Mouse (Mus musculus) limb, embryonic 15.5 days (tissue): Measurements from ENCODE around the gene Gm49661. TPM values are rescaled to one million over a fixed set of nuclear protein-coding genes. Genes with fewer than 3 reads are reported as not detected.

Experiments used
- ATAC-seq: fragments of 200-750 bp; cut with Nextera tagmentation; 2 replicates; pipeline ENCODE4 v1.8.0; 2017; ENCODE audit warnings: low read depth, moderate TSS enrichment; ENCODE audit not compliant: insufficient number of reproducible peaks, low FRiP score, low TSS enrichment
- H3K27ac ChIP-seq: fragments of 300-500 bp; sonication (generic); 2 replicates; pipeline ENCODE4 v1.5.1; 2015; ENCODE audit warnings: moderate library complexity, mild to moderate bottlenecking, inconsistent platforms
- H3K27me3 ChIP-seq: fragments of 300-500 bp; sonication (generic); 2 replicates; pipeline ENCODE4 v1.6.1; 2015; ENCODE audit warnings: inconsistent platforms
- H3K36me3 ChIP-seq: fragments of 300-500 bp; sonication (generic); 2 replicates; pipeline ENCODE4 v1.6.1; 2015; ENCODE audit warnings: inconsistent platforms
- H3K4me1 ChIP-seq: fragments of 300-500 bp; sonication (generic); 2 replicates; pipeline ENCODE4 v1.6.1; 2015; ENCODE audit warnings: inconsistent platforms
- H3K4me2 ChIP-seq: fragments of 300-500 bp; sonication (generic); 2 replicates; pipeline ENCODE4 v1.6.1; 2015; ENCODE audit warnings: mild to moderate bottlenecking, inconsistent platforms
- H3K4me3 ChIP-seq: fragments of 300-500 bp; sonication (generic); 2 replicates; pipeline ENCODE4 v1.5.1; 2015; ENCODE audit warnings: mild to moderate bottlenecking, inconsistent platforms
- H3K9ac ChIP-seq: fragments of 300-500 bp; sonication (generic); 2 replicates; pipeline ENCODE4 v1.6.1; 2015; ENCODE audit warnings: inconsistent platforms
- H3K9me3 ChIP-seq: fragments of 300-500 bp; sonication (generic); 2 replicates; pipeline ENCODE4 v1.6.1; 2016; ENCODE audit warnings: inconsistent platforms
- WGBS: fragments of 180-500 bp; shearing (Covaris S2); methylation state at CpG from one replicate; pipeline ENCODE4 v1.1.7; 2015; 5-methylcytosine and 5-hydroxymethylcytosine counted together
- polyA plus RNA-seq: library from polyadenylated mRNA; unstranded; fragments of >200 nt; fragmentation: Nextera tagmentation; extraction: Ambion mirVana; gene quantifications from 2 replicates; pipeline ENCODE4 v1.2.1, GENCODE M21; 2015

Gm49661 gene
- polyA plus RNA-seq, 1 experiment from 2014 or later, result not detected

DNA sequence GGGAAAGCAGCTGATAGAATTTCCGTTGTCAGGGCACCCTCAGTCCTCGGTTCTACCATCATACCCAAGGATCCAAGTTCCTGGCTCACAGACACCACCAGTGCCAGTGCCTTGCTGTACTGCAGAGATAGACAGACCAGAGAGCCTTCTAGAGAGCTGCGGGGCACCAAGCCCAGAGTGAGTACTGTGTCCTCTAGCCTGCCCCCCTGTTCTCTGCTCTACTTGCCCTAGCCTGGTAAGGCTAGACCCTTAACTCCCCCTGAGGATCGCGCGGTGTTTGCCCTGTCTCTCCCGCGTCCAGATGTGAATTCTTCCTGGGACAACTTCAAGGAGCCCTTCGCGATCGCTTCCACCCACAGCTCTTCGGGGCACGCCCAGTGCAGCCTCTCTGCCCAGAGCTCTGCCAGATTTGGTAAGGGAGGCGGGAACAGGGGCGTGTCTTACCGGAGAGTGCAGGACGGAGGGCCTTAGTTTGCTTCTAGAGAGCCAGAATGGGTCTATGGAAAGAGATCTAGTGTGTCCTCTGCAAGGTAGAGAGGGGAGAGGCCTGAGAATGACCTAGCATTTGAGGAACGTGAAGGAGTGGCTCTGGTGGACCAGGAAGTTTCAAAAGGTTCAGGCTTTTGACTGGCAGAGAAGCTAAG, 16.5 kb downstream of the Gm49661 start:
- Histone ChIP-seq H3K4me1 (peaks cover 5% of the 10 kb centered on the region), H3K9ac (no peak overlapping the region), H3K4me3 (no peak overlapping the region), H3K4me2 (0 out of 2 replicates have a peak overlapping the region, but pooled peaks have one; percentile 14), H3K36me3 (peaks cover 10% of the 10 kb centered on the region), H3K27me3 (peaks cover 47% of the 10 kb centered on the region), H3K9me3 (no peaks in the 10 kb centered on the region), H3K27ac (no peak overlapping the region)
- WGBS, result 4% methylated on average over 18 of the region's 18 CpGs
- ATAC-seq, result no peak

DNA sequence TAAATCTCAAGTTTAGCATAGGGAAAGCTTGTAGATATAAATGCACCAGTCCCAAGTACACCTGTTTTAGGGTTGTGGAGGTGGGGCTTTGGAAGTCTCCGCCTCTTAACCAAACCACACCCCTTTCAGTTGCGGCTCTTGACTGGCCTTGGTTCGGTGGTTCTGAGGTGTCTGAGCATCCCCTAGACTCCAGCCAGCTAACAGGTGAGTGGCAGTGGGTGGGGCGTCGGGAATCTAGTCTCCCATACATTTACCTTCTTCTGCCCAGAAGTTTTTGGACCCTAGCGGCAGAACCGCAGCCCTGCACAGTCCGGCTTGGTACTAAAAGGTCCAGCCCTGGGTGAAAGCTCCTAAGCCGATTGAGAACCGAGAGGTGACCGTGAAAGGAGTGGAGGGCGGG, 19.5 kb downstream of the Gm49661 start:
- no peak overlapping the region for H3K27ac ChIP-seq
- 21% methylated on average over 12 of the region's 12 CpGs for WGBS
- no peaks in the 10 kb centered on the region for H3K9me3 ChIP-seq
- H3K36me3 ChIP-seq, result no peaks in the 10 kb centered on the region
- H3K4me1 ChIP-seq, result peaks cover 17% of the 10 kb centered on the region
- no peak overlapping the region for H3K4me2 ChIP-seq
- H3K9ac ChIP-seq, result no peak overlapping the region
- no peak overlapping the region for H3K4me3 ChIP-seq
- ATAC-seq, result no peak
- peaks cover 74% of the 10 kb centered on the region for H3K27me3 ChIP-seq

DNA sequence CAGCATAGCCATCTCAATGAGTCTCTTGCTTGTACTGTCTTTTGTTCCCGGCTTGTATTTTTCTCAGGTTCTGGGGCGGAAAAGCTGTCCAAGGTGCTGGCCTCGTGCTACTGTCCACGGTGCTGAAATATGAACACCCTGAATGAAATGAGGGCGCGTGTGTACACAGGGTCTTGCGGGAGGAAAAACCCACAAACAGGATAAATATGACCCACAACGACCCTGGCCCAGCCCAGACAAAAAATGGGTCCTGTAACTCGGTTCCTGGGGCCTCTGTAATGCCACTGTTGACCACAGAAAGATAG, 22.0 kb downstream of the Gm49661 start:
- H3K9me3 ChIP-seq, result no peaks in the 10 kb centered on the region
- peaks cover 16% of the 10 kb centered on the region for H3K4me1 ChIP-seq
- peaks cover 83% of the 10 kb centered on the region for H3K27me3 ChIP-seq
- no peak overlapping the region for H3K4me2 ChIP-seq
- H3K4me3 ChIP-seq, result no peak overlapping the region
- 10% methylated on average over 9 of the region's 9 CpGs for WGBS
- H3K36me3 ChIP-seq, result no peaks in the 10 kb centered on the region
- H3K9ac ChIP-seq, result no peak overlapping the region
- H3K27ac ChIP-seq, result no peak overlapping the region
- ATAC-seq, result no peak

GRCm38 (mm10) chr8:84946528-84947240, 22.5 kb downstream of the Gm49661 start, which contains the start of gene Rtbdn:
Gene Rtbdn (plus strand): TSS chr8:84946991.
- H3K4me2 ChIP-seq, result peak within 1 kb of the TSS; percentile 84
- no peak within 1 kb of the TSS for H3K27ac ChIP-seq
- 13% methylated on average over 17 of the region's 17 CpGs for WGBS
- no peaks in the 10 kb centered on the region for H3K36me3 ChIP-seq
- H3K4me3 ChIP-seq, result peak within 1 kb of the TSS; percentile 43
- H3K27me3 ChIP-seq, result peaks cover 81% of the 10 kb centered on the region
- H3K9ac ChIP-seq, result no peak within 1 kb of the TSS
- H3K4me1 ChIP-seq, result peaks cover 16% of the 10 kb centered on the region
- no peaks in the 10 kb centered on the region for H3K9me3 ChIP-seq
- no peak for ATAC-seq

GRCm38 (mm10) chr8:84945633-84946527, 23.4 kb downstream of the Gm49661 start:
- H3K4me3 ChIP-seq, result peak overlapping the region; percentile 43
- H3K9ac ChIP-seq, result no peak overlapping the region
- H3K4me2 ChIP-seq, result peak overlapping the region; percentile 84
- peaks cover 16% of the 10 kb centered on the region for H3K4me1 ChIP-seq
- no peaks in the 10 kb centered on the region for H3K9me3 ChIP-seq
- WGBS, result under 1% methylated on average over 44 of the region's 67 CpGs
- ATAC-seq, result no peak
- H3K27me3 ChIP-seq, result peaks cover 81% of the 10 kb centered on the region
- no peaks in the 10 kb centered on the region for H3K36me3 ChIP-seq
- H3K27ac ChIP-seq, result no peak overlapping the region

GRCm38 (mm10) chr8:84945235-84945632, 24.0 kb downstream of the Gm49661 start:
- H3K27me3 ChIP-seq, result peaks cover 79% of the 10 kb centered on the region
- no peaks in the 10 kb centered on the region for H3K36me3 ChIP-seq
- no peaks in the 10 kb centered on the region for H3K9me3 ChIP-seq
- H3K27ac ChIP-seq, result no peak overlapping the region
- no peak overlapping the region for H3K9ac ChIP-seq
- peak overlapping the region; percentile 43; the same call in 1 of the 2 replicates for H3K4me3 ChIP-seq
- H3K4me1 ChIP-seq, result peaks cover 16% of the 10 kb centered on the region
- peak overlapping the region; percentile 84; the same call in 1 of the 2 replicates for H3K4me2 ChIP-seq
- 5% methylated on average over 11 of the region's 11 CpGs for WGBS
- ATAC-seq, result no peak

GRCm38 (mm10) chr8:84944478-84945160, 24.6 kb downstream of the Gm49661 start:
- 3% methylated on average over 26 of the region's 26 CpGs for WGBS
- H3K36me3 ChIP-seq, result no peaks in the 10 kb centered on the region
- peaks cover 75% of the 10 kb centered on the region for H3K27me3 ChIP-seq
- H3K9ac ChIP-seq, result no peak overlapping the region
- no peak overlapping the region for H3K4me3 ChIP-seq
- H3K4me1 ChIP-seq, result peaks cover 16% of the 10 kb centered on the region
- ATAC-seq, result no peak
- H3K9me3 ChIP-seq, result no peaks in the 10 kb centered on the region
- H3K4me2 ChIP-seq, result no peak overlapping the region
- no peak overlapping the region for H3K27ac ChIP-seq

DNA sequence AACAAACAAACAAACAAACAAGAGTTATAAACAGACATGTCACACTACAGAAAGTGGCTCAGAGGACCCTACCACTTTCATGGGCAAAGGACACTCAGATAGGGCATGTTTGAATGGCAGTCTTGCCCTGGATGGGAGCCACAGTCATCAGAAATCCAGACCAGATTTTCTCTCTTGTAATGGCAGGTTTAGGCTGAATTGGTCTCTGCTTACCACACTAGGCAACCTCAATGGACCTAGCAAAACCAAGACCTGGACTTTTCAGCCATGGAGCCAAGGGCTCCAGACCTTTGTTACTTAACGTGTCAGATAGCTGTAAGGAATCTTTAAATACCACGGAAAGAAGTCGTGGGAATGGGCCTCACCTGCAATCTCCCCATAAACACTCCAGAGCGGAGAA, 25.5 kb downstream of the Gm49661 start:
- no peak overlapping the region for H3K9ac ChIP-seq
- H3K4me3 ChIP-seq, result no peak overlapping the region
- no peaks in the 10 kb centered on the region for H3K36me3 ChIP-seq
- 22% methylated on average over 4 of the region's 4 CpGs for WGBS
- peaks cover 16% of the 10 kb centered on the region for H3K4me1 ChIP-seq
- no peaks in the 10 kb centered on the region for H3K9me3 ChIP-seq
- H3K27ac ChIP-seq, result no peak overlapping the region
- no peak overlapping the region for H3K4me2 ChIP-seq
- ATAC-seq, result no peak
- peaks cover 80% of the 10 kb centered on the region for H3K27me3 ChIP-seq

GRCm38 (mm10) chr8:84937620-84938485, 31.4 kb downstream of the Gm49661 start:
- H3K4me3 ChIP-seq, result peak overlapping the region; percentile 38; the same call in 1 of the 2 replicates
- WGBS, result 60% methylated on average over 13 of the region's 13 CpGs
- H3K27ac ChIP-seq, result no peak overlapping the region
- peaks cover 14% of the 10 kb centered on the region for H3K4me1 ChIP-seq
- peak overlapping the region; percentile 70; the same call in 1 of the 2 replicates for H3K4me2 ChIP-seq
- ATAC-seq, result no peak
- no peak overlapping the region for H3K9ac ChIP-seq
- peaks cover 79% of the 10 kb centered on the region for H3K27me3 ChIP-seq
- no peaks in the 10 kb centered on the region for H3K9me3 ChIP-seq
- H3K36me3 ChIP-seq, result no peaks in the 10 kb centered on the region

GRCm38 (mm10) chr8:84936962-84937546, 32.2 kb downstream of the Gm49661 start, which contains the start of gene Mast1:
Gene Mast1 (minus strand): TSS chr8:84937359.
- no peaks in the 10 kb centered on the region for H3K36me3 ChIP-seq
- under 1% methylated on average over 45 of the region's 50 CpGs for WGBS
- H3K4me3 ChIP-seq, result peak within 1 kb of the TSS; percentile 38
- no peaks in the 10 kb centered on the region for H3K9me3 ChIP-seq
- H3K27me3 ChIP-seq, result peaks cover 77% of the 10 kb centered on the region
- peak within 1 kb of the TSS; percentile 70 for H3K4me2 ChIP-seq
- H3K4me1 ChIP-seq, result peaks cover 14% of the 10 kb centered on the region
- H3K9ac ChIP-seq, result no peak within 1 kb of the TSS
- ATAC-seq, result no peak
- H3K27ac ChIP-seq, result no peak within 1 kb of the TSS
